Mouse (Mus musculus): ENCODE measurements around the gene Zfp598.

GRCm38 (mm10) chr17:24698715-24699114, 29.2 kb downstream of the Zfp598 start:
- TF ChIP-seq POLR2A (IDR thresholded peaks at IDR 0.05; ENCODE audit: borderline replicate concordance, low read depth, low read length), result no peak
- TF ChIP-seq CTCF (IDR thresholded peaks at IDR 0.05; ENCODE audit: low read depth, low read length), result no peak

Data from bone marrow macrophage, adult 2 months (primary cell).